Mouse (Mus musculus) midbrain, embryonic 16.5 days (tissue): ENCODE measurements around the gene Shmt1. TPM values are rescaled to one million over a fixed set of nuclear protein-coding genes. Genes with fewer than 3 reads are reported as not detected.
A peak's percentile ranks its signal among the peaks of the same experiment; 100 is the strongest.

Experiments used
- ATAC-seq: fragments of 200-750 bp; cut with Nextera tagmentation; 2 replicates; pipeline ENCODE4 v1.8.0; 2017; ENCODE audit warnings: moderate TSS enrichment
- H3K27ac ChIP-seq: fragments of 300-500 bp; sonication (generic); 2 replicates; pipeline ENCODE4 v1.5.1; 2014; ENCODE audit warnings: mild to moderate bottlenecking, low read length, mixed read lengths
- H3K27me3 ChIP-seq: fragments of 300-500 bp; sonication (generic); 2 replicates; pipeline ENCODE4 v1.6.1; 2014; ENCODE audit warnings: low read depth, low read length, mixed read lengths; ENCODE audit not compliant: control insufficient read depth, insufficient read depth
- H3K36me3 ChIP-seq: fragments of 300-500 bp; sonication (generic); 2 replicates; pipeline ENCODE4 v1.6.1; 2014; ENCODE audit warnings: mild to moderate bottlenecking, low read length, moderate library complexity, mixed read lengths; ENCODE audit not compliant: control insufficient read depth, insufficient read depth
- H3K4me1 ChIP-seq: fragments of 300-500 bp; sonication (generic); 2 replicates; pipeline ENCODE4 v1.6.1; 2014; ENCODE audit warnings: mild to moderate bottlenecking, low read length, mixed read lengths; ENCODE audit not compliant: control insufficient read depth, insufficient read depth
- H3K4me2 ChIP-seq: fragments of 300-500 bp; sonication (generic); 2 replicates; pipeline ENCODE4 v1.6.1; 2014; ENCODE audit warnings: mild to moderate bottlenecking, low read length, mixed read lengths
- H3K4me3 ChIP-seq: fragments of 300-500 bp; sonication (generic); 2 replicates; pipeline ENCODE4 v1.5.1; 2014; ENCODE audit warnings: low read depth, mild to moderate bottlenecking, low read length, moderate library complexity, mixed read lengths
- H3K9ac ChIP-seq: fragments of 300-500 bp; sonication (generic); 2 replicates; pipeline ENCODE4 v1.6.1; 2014; ENCODE audit warnings: low read depth, low read length, mixed read lengths
- H3K9me3 ChIP-seq: fragments of 300-500 bp; sonication (generic); replicated peaks from 2 replicates; pipeline ENCODE4 v1.6.1; 2014; ENCODE audit warnings: mild to moderate bottlenecking, low read length, mixed read lengths; ENCODE audit not compliant: control insufficient read depth, poor library complexity, severe bottlenecking
- WGBS: fragments of 180-500 bp; shearing (Covaris S2); extraction: QIAGEN DNeasy Blood & Tissue Kit; methylation state at CpG from one replicate; pipeline ENCODE4 v1.1.7; 2014; 5-methylcytosine and 5-hydroxymethylcytosine counted together
- polyA plus RNA-seq: library from polyadenylated mRNA; unstranded; fragments of >200 nt; fragmentation: Nextera tagmentation; extraction: Ambion mirVana; gene quantifications from 2 replicates; pipeline ENCODE4 v1.2.1, GENCODE M21; 2015

Shmt1 gene
- polyA plus RNA-seq, 1 experiment from 2014 or later: 4.2 TPM

GRCm38 (mm10) chr11:60808286-60809070 is 3.0 kb downstream of the Shmt1 start:
- Histone ChIP-seq H3K27ac (no peak overlapping the region), H3K4me3 (no peak overlapping the region), H3K36me3 (no peaks in the 10 kb centered on the region), H3K9ac (no peak overlapping the region), H3K4me2 (no peak overlapping the region), H3K27me3 (no peaks in the 10 kb centered on the region), H3K9me3 (no peaks in the 10 kb centered on the region), H3K4me1 (no peaks in the 10 kb centered on the region; the same call in 1 of the 2 replicates)
- ATAC-seq: no peak
- 83% methylated on average over 4 of the region's 4 CpGs for WGBS

- ATAC-seq: no peak
- H3K4me2 ChIP-seq: no peak overlapping the region
- no peaks in the 10 kb centered on the region for H3K36me3 ChIP-seq
- no peaks in the 10 kb centered on the region for H3K9me3 ChIP-seq
- H3K27me3 ChIP-seq: no peaks in the 10 kb centered on the region
- no peak overlapping the region for H3K9ac ChIP-seq
- H3K4me1 ChIP-seq: no peaks in the 10 kb centered on the region
- no peak overlapping the region for H3K27ac ChIP-seq
- WGBS: 90% methylated on average over 1 of the region's 1 CpGs
- no peak overlapping the region for H3K4me3 ChIP-seq
Measured at GRCm38 (mm10) chr11:60800892-60801291, 10.6 kb downstream of the Shmt1 start.

- Histone ChIP-seq H3K4me2 (no peak overlapping the region), H3K9me3 (no peaks in the 10 kb centered on the region), H3K9ac (no peak overlapping the region), H3K36me3 (no peaks in the 10 kb centered on the region), H3K4me1 (no peaks in the 10 kb centered on the region), H3K4me3 (no peak overlapping the region), H3K27me3 (no peaks in the 10 kb centered on the region), H3K27ac (no peak overlapping the region)
- 90% methylated on average over 4 of the region's 4 CpGs for WGBS
- ATAC-seq: no peak
Measured at GRCm38 (mm10) chr11:60799977-60800376, 11.5 kb downstream of the Shmt1 start.

GRCm38 (mm10) chr11:60796342-60796741 is 15.2 kb downstream of the Shmt1 start:
- Histone ChIP-seq H3K4me2 (no peak overlapping the region), H3K4me1 (no peaks in the 10 kb centered on the region), H3K4me3 (no peak overlapping the region), H3K27me3 (no peaks in the 10 kb centered on the region), H3K9me3 (no peaks in the 10 kb centered on the region), H3K27ac (no peak overlapping the region), H3K9ac (no peak overlapping the region), H3K36me3 (no peaks in the 10 kb centered on the region)
- 95% methylated on average over 11 of the region's 11 CpGs for WGBS
- ATAC-seq: no peak

- H3K9me3 ChIP-seq: no peaks in the 10 kb centered on the region
- H3K36me3 ChIP-seq: peaks cover 8% of the 10 kb centered on the region
- H3K27me3 ChIP-seq: no peaks in the 10 kb centered on the region
Measured at GRCm38 (mm10) chr11:60790472-60790871, 21.0 kb downstream of the Shmt1 start.

GRCm38 (mm10) chr11:60787595-60787994 is 23.9 kb downstream of the Shmt1 start:
- Histone ChIP-seq H3K4me1 (peaks cover 1% of the 10 kb centered on the region), H3K9me3 (no peaks in the 10 kb centered on the region), H3K27ac (no peak overlapping the region), H3K4me2 (no peak overlapping the region), H3K27me3 (no peaks in the 10 kb centered on the region), H3K4me3 (no peak overlapping the region), H3K36me3 (peaks cover 25% of the 10 kb centered on the region), H3K9ac (no peak overlapping the region)
- ATAC-seq: no peak
- WGBS: 47% methylated on average over 1 of the region's 1 CpGs

More at GRCm38 (mm10) chr11:60790472-60790871, 21.0 kb downstream of the Shmt1 start:
- Histone ChIP-seq H3K4me1 (no peaks in the 10 kb centered on the region), H3K27ac (no peak overlapping the region), H3K9ac (no peak overlapping the region), H3K4me3 (no peak overlapping the region), H3K4me2 (no peak overlapping the region)
- 98% methylated on average over 2 of the region's 2 CpGs for WGBS
- ATAC-seq: no peak

- Histone ChIP-seq H3K9ac (no peak overlapping the region), H3K4me2 (no peak overlapping the region), H3K4me3 (no peak overlapping the region), H3K4me1 (peaks cover 34% of the 10 kb centered on the region), H3K9me3 (no peaks in the 10 kb centered on the region), H3K27me3 (no peaks in the 10 kb centered on the region), H3K27ac (no peak overlapping the region), H3K36me3 (peaks cover 25% of the 10 kb centered on the region)
- ATAC-seq: no peak
- WGBS: 95% methylated on average over 8 of the region's 8 CpGs
Measured at GRCm38 (mm10) chr11:60784179-60784922, 27.2 kb downstream of the Shmt1 start.

- Histone ChIP-seq H3K9ac (no peak overlapping the region), H3K4me1 (peaks cover 67% of the 10 kb centered on the region)
Measured at GRCm38 (mm10) chr11:60779673-60780189, 31.8 kb downstream of the Shmt1 start.

More at GRCm38 (mm10) chr11:60779673-60780189, 31.8 kb downstream of the Shmt1 start:
- Histone ChIP-seq H3K9me3 (no peaks in the 10 kb centered on the region), H3K36me3 (peaks cover 11% of the 10 kb centered on the region), H3K4me2 (peak overlapping the region; percentile 40), H3K27ac (no peak overlapping the region), H3K4me3 (no peak overlapping the region), H3K27me3 (no peaks in the 10 kb centered on the region)
- 93% methylated on average over 10 of the region's 10 CpGs for WGBS
- ATAC-seq: no peak
